Mouse (Mus musculus) MEL (cell line): ENCODE measurements around the gene Tfe3. TPM values are rescaled to one million over a fixed set of nuclear protein-coding genes. Genes with fewer than 3 reads are reported as not detected.
"Not testable (repeated sequence)": the region's sequence is repeated elsewhere in the genome, so short reads cannot be mapped to it uniquely, and the experiment has no call there.

Experiments used
- DNase-seq: peaks from one replicate; pipeline ENCODE4 v3.0.0; 2011; ENCODE audit warnings: low read depth, low spot score
- H3K27ac ChIP-seq: 2 replicates; pipeline ENCODE4 v1.5.1; 2012; ENCODE audit warnings: low read depth, mild to moderate bottlenecking, control low read depth, low read length, moderate library complexity; ENCODE audit not compliant: control insufficient read depth
- H3K27me3 ChIP-seq, 2 experiments: fragments of 150-350 bp in 1 of 2; sonication (generic) in 1 of 2; 2 replicates each; pipeline ENCODE4 v1.6.1; 2012; ENCODE audit warnings: low read length in 2 of 2, mild to moderate bottlenecking in 2 of 2, improper control_type of control experiment in 1 of 2, moderate library complexity in 1 of 2; ENCODE audit not compliant: insufficient read depth in 2 of 2, control insufficient read depth in 1 of 2
- H3K36me3 ChIP-seq, 2 experiments: 2 replicates each; pipeline ENCODE4 v1.6.1; 2012 to 2014; ENCODE audit warnings: low read length in 2 of 2, improper control_type of control experiment in 1 of 2, inconsistent platforms in 1 of 2, mild to moderate bottlenecking in 1 of 2; ENCODE audit not compliant: insufficient read depth in 2 of 2, control insufficient read depth in 1 of 2
- H3K4me1 ChIP-seq, 2 experiments: fragments of 150-350 bp in 1 of 2; sonication (generic) in 1 of 2; 2 replicates each; pipeline ENCODE4 v1.6.1; 2012; ENCODE audit warnings: low read length in 2 of 2, improper control_type of control experiment in 1 of 2, mild to moderate bottlenecking in 1 of 2; ENCODE audit not compliant: insufficient read depth in 2 of 2, control insufficient read depth in 1 of 2
- H3K4me3 ChIP-seq, 2 experiments: fragments of 150-350 bp in 1 of 2; sonication (generic) in 1 of 2; 2 replicates each; pipeline ENCODE4 v1.5.1; 2012; ENCODE audit warnings: low read depth in 2 of 2, low read length in 2 of 2, mild to moderate bottlenecking in 2 of 2, moderate library complexity in 2 of 2, control low read depth in 1 of 2, improper control_type of control experiment in 1 of 2; ENCODE audit not compliant: control insufficient read depth in 1 of 2, insufficient read depth in 1 of 2
- H3K79me2 ChIP-seq: 2 replicates; pipeline ENCODE4 v1.6.1; 2012; ENCODE audit warnings: mild to moderate bottlenecking, low read length, moderate library complexity; ENCODE audit not compliant: control insufficient read depth, poor library complexity, insufficient read depth
- H3K9ac ChIP-seq: 2 replicates; pipeline ENCODE4 v1.6.1; 2012; ENCODE audit warnings: low read depth, mild to moderate bottlenecking, control low read depth, low read length, moderate library complexity; ENCODE audit not compliant: control insufficient read depth, poor library complexity, severe bottlenecking
- H3K9me3 ChIP-seq: fragments of 150-350 bp; sonication (generic); replicated peaks from 2 replicates; pipeline ENCODE4 v1.6.1; 2012; ENCODE audit warnings: mild to moderate bottlenecking, low read length, improper control_type of control experiment, moderate library complexity; ENCODE audit not compliant: insufficient read depth
- CTCF ChIP-seq, 3 experiments: IDR thresholded peaks in 2 of 3; conservative IDR thresholded peaks in 1 of 3; 2 replicates each; pipeline ENCODE4 v1.5.1; 2011 to 2012; ENCODE audit warnings: low read length in 3 of 3, low read depth in 2 of 3, mild to moderate bottlenecking in 2 of 3, improper control_type of control experiment in 1 of 3, inconsistent platforms in 1 of 3, mixed read lengths in 1 of 3, moderate library complexity in 1 of 3; ENCODE audit not compliant: control insufficient read depth in 1 of 3, insufficient read depth in 1 of 3, poor library complexity in 1 of 3, severe bottlenecking in 1 of 3
- ELF1 ChIP-seq: IDR thresholded peaks from 2 replicates; pipeline ENCODE4 v1.6.1; 2014; ENCODE audit warnings: low read depth, mild to moderate bottlenecking, inconsistent platforms, low read length, improper control_type of control experiment, moderate library complexity
- ETS1 ChIP-seq: IDR thresholded peaks from 2 replicates; pipeline ENCODE4 v1.6.1; 2012; ENCODE audit warnings: low read depth, mild to moderate bottlenecking, inconsistent platforms, low read length, improper control_type of control experiment, moderate library complexity
- MAZ ChIP-seq: IDR thresholded peaks from 2 replicates; pipeline ENCODE4 v1.6.1; 2012; ENCODE audit warnings: low read depth, mild to moderate bottlenecking, inconsistent platforms, low read length, improper control_type of control experiment
- MXI1 ChIP-seq: IDR thresholded peaks from 2 replicates; pipeline ENCODE4 v1.6.1; 2011; ENCODE audit warnings: mild to moderate bottlenecking, low read depth, low read length, improper control_type of control experiment
- MYB ChIP-seq: IDR thresholded peaks from 2 replicates; pipeline ENCODE4 v1.6.1; 2011; ENCODE audit warnings: mild to moderate bottlenecking, low read depth, low read length, improper control_type of control experiment
- SIN3A ChIP-seq: IDR thresholded peaks from 2 replicates; pipeline ENCODE4 v1.6.1; 2012; ENCODE audit warnings: low read length, improper control_type of control experiment, inconsistent platforms
- TAL1 ChIP-seq: IDR thresholded peaks from 2 replicates; pipeline ENCODE4 v1.6.1; 2012; ENCODE audit warnings: mild to moderate bottlenecking, inconsistent platforms, low read length, moderate library complexity, mixed read lengths
- TBP ChIP-seq: IDR thresholded peaks from 2 replicates; pipeline ENCODE4 v1.8.0; 2011; ENCODE audit warnings: low read depth, low read length, improper control_type of control experiment
- USF1 ChIP-seq: IDR thresholded peaks from 2 replicates; pipeline ENCODE4 v1.6.1; 2014; ENCODE audit warnings: low read depth, mild to moderate bottlenecking, inconsistent platforms, low read length, improper control_type of control experiment, moderate library complexity
- USF2 ChIP-seq, 2 experiments: IDR thresholded peaks; 2 replicates each; pipeline ENCODE4 v1.6.1; 2011 to 2012; ENCODE audit warnings: improper control_type of control experiment in 2 of 2, low read length in 2 of 2, borderline replicate concordance in 1 of 2, inconsistent platforms in 1 of 2, low read depth in 1 of 2, mild to moderate bottlenecking in 1 of 2; ENCODE audit not compliant: insufficient read depth in 1 of 2
- ZKSCAN1 ChIP-seq: IDR thresholded peaks from 2 replicates; pipeline ENCODE4 v1.6.1; 2012; ENCODE audit warnings: low read depth, mild to moderate bottlenecking, inconsistent platforms, low read length, improper control_type of control experiment, moderate library complexity
- ZNF384 ChIP-seq: IDR thresholded peaks from 2 replicates; pipeline ENCODE4 v1.6.1; 2012; ENCODE audit warnings: low read depth, mild to moderate bottlenecking, inconsistent platforms, low read length, improper control_type of control experiment
- polyA plus RNA-seq, 2 experiments: library from polyadenylated mRNA; stranded (reverse) in 1 of 2; unstranded in 1 of 2; fragments of >175 nt in 1 of 2; fragments of >200 nt in 1 of 2; gene quantifications; 2 replicates each; pipeline versions ENCODE4 v1.2.1 to v1.2.4; 2012; ENCODE audit warnings: low replicate concordance in 2 of 2, low read depth in 1 of 2; ENCODE audit not compliant: insufficient read length in 2 of 2, insufficient read depth in 1 of 2, missing spikeins in 1 of 2
- total RNA-seq: library from RNA; depleted of rRNA; stranded (reverse); fragments of 300-350 nt; gene quantifications from 2 replicates; pipeline ENCODE4 v1.2.3, GENCODE M21; 2012

The Tfe3 gene
- total and polyA plus RNA-seq, 3 experiments: 20.6 to 64.7 TPM; not detected in 1

GRCm38 (mm10) chrX:7793361-7793760 lies 31.0 kb downstream of the Tfe3 start (continued):
- no peak for TF ChIP-seq ELF1

DNA sequence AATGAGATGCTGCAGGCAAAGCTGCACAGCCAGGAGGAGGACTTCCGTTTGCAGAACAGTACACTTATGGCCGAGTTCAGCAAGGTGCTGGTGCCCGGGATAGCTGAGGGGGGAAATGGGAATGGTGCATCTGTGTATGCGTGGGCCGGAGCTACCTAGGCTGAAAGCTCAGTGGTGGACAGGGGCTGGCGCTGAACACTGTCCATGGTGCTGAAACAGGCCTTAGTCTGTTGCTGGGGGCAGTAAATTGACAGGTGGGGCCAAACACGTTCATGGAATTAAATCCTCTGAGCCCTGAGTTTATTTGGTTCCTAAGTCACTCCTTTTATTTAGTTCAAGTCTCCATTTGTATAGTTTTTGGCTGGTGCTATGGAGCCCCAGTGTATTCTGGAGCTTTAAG lies 32.7 kb downstream of the Tfe3 start:
- peaks cover 0 to 12% of the 10 kb centered on the region in 2 experiments; a peak in 3 of 4 replicates for H3K36me3 ChIP-seq

GRCm38 (mm10) chrX:7797327-7797726 lies 35.0 kb downstream of the Tfe3 start:
- H3K9me3 ChIP-seq: no peaks in the 10 kb centered on the region
- DNase-seq: no peak
- no peaks in the 10 kb centered on the region for H3K27me3 ChIP-seq
- no peak overlapping the region for H3K27ac ChIP-seq
- no peak overlapping the region for H3K9ac ChIP-seq
- TF ChIP-seq MXI1 (no peak), TAL1 (no peak), USF1 (no peak), TBP (no peak), MAZ (no peak), MYB (no peak), ZKSCAN1 (no peak), CTCF (IDR thresholded peaks at IDR 0.05 in 2 of 3, conservative IDR thresholded peaks at IDR 0.05 in 1 of 3; ENCODE audit: control insufficient read depth in 1 of 3, insufficient read depth in 1 of 3, low read depth in 2 of 3, low read length in 3 of 3, poor library complexity in 1 of 3, severe bottlenecking in 1 of 3) (no peak)
- TF ChIP-seq, all 39 proteins: peak for 0
- Histone ChIP-seq H3K79me2 (no peaks in the 10 kb centered on the region; the same call in 1 of the 2 replicates), H3K4me3 (no peak overlapping the region), H3K36me3 (peaks cover 6 to 7% of the 10 kb centered on the region in 2 experiments), H3K4me1 (peaks cover 0 to 4% of the 10 kb centered on the region in 2 experiments; a peak in 2 of 4 replicates)

More for the DNA sequence above, 32.7 kb downstream of the Tfe3 start:
- H3K4me3 ChIP-seq: no peak overlapping the region
- peak; percentile 89 for TF ChIP-seq SIN3A
- peak; percentile 73 for TF ChIP-seq MXI1
- TF ChIP-seq USF2 (IDR thresholded peaks at IDR 0.05; ENCODE audit: borderline replicate concordance in 1 of 2, insufficient read depth in 1 of 2, low read depth in 1 of 2, low read length in 2 of 2): no peak
- no peaks in the 10 kb centered on the region for H3K9me3 ChIP-seq
- H3K4me1 ChIP-seq: peaks cover 0 to 9% of the 10 kb centered on the region in 2 experiments; a peak in 1 of 4 replicates
- no peak overlapping the region for H3K27ac ChIP-seq
- no peak overlapping the region for H3K9ac ChIP-seq
- H3K79me2 ChIP-seq: peaks cover 10% of the 10 kb centered on the region
- peak; percentile 69 for DNase-seq
- no peaks in the 10 kb centered on the region for H3K27me3 ChIP-seq

DNA sequence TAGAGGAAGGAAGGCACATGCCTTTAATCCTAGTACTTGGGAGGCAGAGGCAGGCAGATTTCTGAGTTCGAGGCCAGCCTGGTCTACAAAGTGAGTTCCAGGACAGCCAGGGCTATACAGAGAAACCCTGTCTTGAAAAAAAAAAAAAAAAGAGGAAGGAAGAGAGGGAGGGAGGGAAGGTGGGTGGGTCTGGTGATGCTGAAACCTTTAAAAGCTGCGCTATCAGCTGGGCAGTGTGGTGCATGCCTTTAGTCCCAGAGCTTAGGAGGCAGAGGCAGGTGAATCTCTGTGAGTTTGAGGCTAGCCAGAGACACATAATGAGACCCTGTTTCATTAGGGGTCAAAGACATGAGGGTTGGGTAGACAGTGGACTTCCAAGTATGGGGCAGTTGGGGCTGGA lies 39.8 kb downstream of the Tfe3 start:
- H3K27me3 ChIP-seq, H3K4me1 ChIP-seq, H3K9me3 ChIP-seq, H3K79me2 ChIP-seq, H3K9ac ChIP-seq, H3K4me3 ChIP-seq, H3K27ac ChIP-seq: not testable (repeated sequence)
- TF ChIP-seq MXI1 (0 out of 2 replicates have a peak, but pooled peaks have one; percentile 28), ETS1 (0 out of 2 replicates have a peak, but pooled peaks have one; percentile 39), SIN3A (peak; percentile 44; the same call in 1 of the 2 replicates), ZNF384 (peak; percentile 89)
- DNase-seq: peak; percentile 67
- peaks cover 6 to 16% of the 10 kb centered on the region in 2 experiments for H3K36me3 ChIP-seq
